Mouse (Mus musculus): ENCODE data around the gene Acpp.

DNA sequence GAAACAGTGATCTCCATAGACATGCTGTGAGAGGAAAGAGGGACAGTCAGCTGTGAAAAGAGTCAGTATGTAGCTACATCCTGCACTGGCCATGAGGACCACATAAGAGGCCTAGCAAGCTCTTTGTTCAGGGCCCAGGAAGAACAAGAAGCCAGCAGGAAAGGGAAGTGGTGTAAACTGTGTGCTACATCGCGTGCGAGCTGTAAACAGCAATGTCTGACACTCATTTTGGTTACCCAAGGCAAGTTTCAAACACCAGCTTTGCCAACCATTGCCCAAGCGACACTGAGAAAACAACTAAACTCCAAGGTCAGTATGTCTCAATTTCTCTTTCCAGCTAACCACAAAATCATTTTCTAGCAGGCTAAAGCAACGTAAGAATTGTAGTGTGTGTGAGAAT, 6.2 kb downstream of the Acpp start:
- TF ChIP-seq CTCF (IDR thresholded peaks at IDR 0.05; ENCODE audit: low read depth, low read length) (no peak), GATA1 (IDR thresholded peaks at IDR 0.05; ENCODE audit: borderline replicate concordance, low read length) (no peak)
